Mouse (Mus musculus): ENCODE data around the gene Gtpbp1.

GRCm38 (mm10) chr15:79733192-79733591 is 42.5 kb downstream of the Gtpbp1 start:
- TF ChIP-seq CTCF (conservative IDR thresholded peaks at IDR 0.05 in 1 of 2, IDR thresholded peaks at IDR 0.05 in 1 of 2; ENCODE audit: low read depth in 2 of 2, low read length in 2 of 2), result no peak
- no peak for TF ChIP-seq MAX (IDR thresholded peaks at IDR 0.05; ENCODE audit: low read length)
- TF ChIP-seq HCFC1 (IDR thresholded peaks at IDR 0.05; ENCODE audit: low read depth, low read length), result no peak
- no peak for TF ChIP-seq POLR2A (IDR thresholded peaks at IDR 0.05; ENCODE audit: low read depth, low read length)
- no peak for TF ChIP-seq MAFK (IDR thresholded peaks at IDR 0.05; ENCODE audit: insufficient replicate concordance, low read length)
- no peak for TF ChIP-seq EP300 (IDR thresholded peaks at IDR 0.05; ENCODE audit: low read length)
- no peak for TF ChIP-seq JUN (IDR thresholded peaks at IDR 0.05; ENCODE audit: insufficient read depth, low read depth, low read length)
- TF ChIP-seq GABPA (IDR thresholded peaks at IDR 0.05; ENCODE audit: insufficient replicate concordance, low read depth, low read length), result no peak
- TF ChIP-seq KAT2A (IDR thresholded peaks at IDR 0.05; ENCODE audit: insufficient replicate concordance, low read length), result no peak
- no peak for TF ChIP-seq SIN3A (IDR thresholded peaks at IDR 0.05; ENCODE audit: low read length)
- TF ChIP-seq ETS1 (conservative IDR thresholded peaks at IDR 0.05; ENCODE audit: low read depth, low read length), result no peak

All from CH12.LX (cell line).